Comparison of ENCODE assay signal across 22 mouse cellular contexts in the genomic region with DNA sequence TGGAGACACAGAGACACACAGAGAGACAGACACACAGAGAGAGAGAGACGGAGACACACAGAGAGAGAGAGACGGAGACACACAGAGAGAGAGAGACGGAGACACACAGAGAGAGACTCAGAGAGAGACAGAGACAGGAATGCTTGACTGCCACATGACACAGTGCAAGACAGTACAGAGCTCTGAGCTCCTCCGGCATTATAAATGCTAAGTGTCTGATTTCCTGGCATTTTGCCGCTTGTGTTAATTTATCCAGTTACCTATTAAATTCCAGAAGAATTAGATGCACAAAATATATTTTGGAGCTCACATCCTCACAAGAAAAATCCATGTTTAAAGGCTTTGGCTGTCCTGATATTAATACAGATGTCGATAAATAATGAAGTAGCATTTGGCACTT.
"Had no signal": no experiment of that assay in that cellular context is flagged by ENCODE, and none has a peak within 500 bp of the region (broad histone marks: within the 10 kb centered on the region; RNA-seq: fewer than 3 reads in every experiment).

No protein-coding gene starts in this region.

- H3K27me3 ChIP-seq: limb, embryonic 13.5 days; liver, embryonic 12.5 days; liver, embryonic 15.5 days had no signal

- DNase-seq: kidney, adult 8-10 months; kidney, postnatal 14 days; kidney, postnatal 4 days; liver; lung, adult 18-20 months; lung, postnatal 10 days; lung, postnatal 36 days; right cerebral cortex, adult 18-20 months; right cerebral cortex, postnatal 14 days; right cerebral cortex, postnatal 4 days; thymus, adult 2 months; thymus, postnatal 14 days; thymus, postnatal 4 days had no signal

- H3K4me1 ChIP-seq: liver, embryonic 12.5 days; liver, embryonic 15.5 days had no signal

- H3K27ac ChIP-seq: limb, embryonic 10.5 days; limb, embryonic 13.5 days; liver, embryonic 12.5 days; liver, embryonic 15.5 days had no signal

- H3K9me3 ChIP-seq: limb, embryonic 10.5 days; limb, embryonic 13.5 days; liver, embryonic 12.5 days; liver, embryonic 15.5 days; lung, embryonic 15.5 days; megakaryocyte, embryonic 14.5 days had no signal

- H3K4me3 ChIP-seq: limb, embryonic 10.5 days; limb, embryonic 13.5 days; liver, embryonic 12.5 days; liver, embryonic 15.5 days; lung, embryonic 15.5 days; megakaryocyte, embryonic 14.5 days; myocyte had no signal

- H3K36me3 ChIP-seq: limb, embryonic 10.5 days; limb, embryonic 13.5 days; liver, embryonic 12.5 days; liver, embryonic 15.5 days; lung, embryonic 15.5 days had no signal

- H3K4me2 ChIP-seq: limb, embryonic 13.5 days; liver, embryonic 12.5 days; liver, embryonic 15.5 days; lung, embryonic 15.5 days; midbrain, embryonic 11.5 days had no signal

- ATAC-seq: intestine, postnatal 0 days; liver, embryonic 12.5 days had no signal

- H3K9ac ChIP-seq: limb, embryonic 13.5 days; liver, embryonic 12.5 days; liver, embryonic 15.5 days; lung, embryonic 15.5 days had no signal
